Mouse (Mus musculus) E14TG2a.4 (cell line): Measurements from ENCODE around the gene Per1.
A peak's percentile ranks its signal among the peaks of the same experiment; 100 is the strongest.

Experiments used
- H3K27me3 ChIP-seq: 2 replicates; pipeline ENCODE4 v1.6.1; 2014; ENCODE audit warnings: low read length, control low read depth; ENCODE audit not compliant: insufficient read depth
- H3K36me3 ChIP-seq: 2 replicates; pipeline ENCODE4 v1.6.1; 2014; ENCODE audit warnings: low read length, control low read depth; ENCODE audit not compliant: insufficient read depth
- H3K4me1 ChIP-seq: replicated peaks from 2 replicates; pipeline ENCODE4 v1.6.1; 2014; ENCODE audit warnings: low read depth, low read length, control low read depth
- H3K4me3 ChIP-seq: replicated peaks from 2 replicates; pipeline ENCODE4 v1.5.1; 2014; ENCODE audit warnings: mild to moderate bottlenecking, low read length
- H3K9me3 ChIP-seq: 2 replicates; pipeline ENCODE4 v1.6.1; 2014; ENCODE audit warnings: low read length, control low read depth
- CTCF ChIP-seq: conservative IDR thresholded peaks from 2 replicates; pipeline ENCODE4 v1.5.1; 2014; ENCODE audit warnings: low read length
- NANOG ChIP-seq: IDR thresholded peaks from 2 replicates; pipeline ENCODE4 v1.6.1; 2014; ENCODE audit warnings: borderline replicate concordance, low read length, mixed read lengths
- POU5F1 ChIP-seq: IDR thresholded peaks from 2 replicates; pipeline ENCODE4 v1.6.1; 2014; ENCODE audit warnings: low read length, borderline replicate concordance

Gene Per1

GRCm38 (mm10) chr11:69070093-69070492 is 24.9 kb upstream of the Per1 start:
- H3K4me3 ChIP-seq: peak overlapping the region; percentile 92
- TF ChIP-seq POU5F1: no peak
- H3K36me3 ChIP-seq: no peaks in the 10 kb centered on the region

DNA sequence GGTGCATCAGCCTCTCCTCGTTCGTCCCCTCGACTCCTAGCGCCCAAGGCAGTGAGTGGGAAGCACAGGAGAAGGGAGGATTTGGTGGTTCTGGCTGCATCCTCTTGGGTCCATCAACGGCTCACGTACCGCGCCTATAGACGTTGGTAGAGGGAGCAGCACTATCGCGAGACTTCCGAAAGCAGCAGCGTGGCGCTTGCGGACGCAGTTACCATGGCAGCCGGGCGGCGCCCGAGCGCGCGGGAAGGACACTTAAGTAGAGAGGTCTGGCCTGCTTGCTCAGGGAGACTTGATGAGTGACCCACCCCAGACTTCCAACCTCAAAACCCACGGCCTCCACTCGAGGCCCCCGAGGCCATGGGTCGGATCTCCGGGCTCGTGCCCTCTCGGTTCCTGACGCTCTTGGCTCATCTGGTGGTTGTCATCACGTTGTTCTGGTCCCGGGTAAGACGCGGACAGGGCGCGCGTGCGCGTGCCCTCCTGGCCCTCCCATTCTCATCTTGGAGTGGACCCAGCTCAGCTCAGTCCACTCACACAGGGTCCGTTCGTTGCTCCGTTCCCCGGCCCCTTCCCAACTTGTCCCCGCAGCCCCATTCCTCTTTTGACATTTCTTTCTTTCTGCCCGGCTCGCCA is 24.3 kb upstream of the Per1 start, which contains the start of gene Tmem107:
Gene Tmem107, plus strand, starts transcription at position 217 of the 633 bp plus-strand sequence.
- H3K36me3 ChIP-seq: no peaks in the 10 kb centered on the region
- TF ChIP-seq POU5F1 (no peak), CTCF (no peak), NANOG (no peak)
- H3K4me1 ChIP-seq: peaks cover 65% of the 10 kb centered on the region
- no peaks in the 10 kb centered on the region for H3K9me3 ChIP-seq
- H3K27me3 ChIP-seq: no peaks in the 10 kb centered on the region
- peak within 1 kb of the TSS; percentile 92 for H3K4me3 ChIP-seq

More at GRCm38 (mm10) chr11:69070093-69070492, 24.9 kb upstream of the Per1 start:
- Histone ChIP-seq H3K9me3 (no peaks in the 10 kb centered on the region), H3K4me1 (peaks cover 69% of the 10 kb centered on the region), H3K27me3 (no peaks in the 10 kb centered on the region)

GRCm38 (mm10) chr11:69071262-69071661 is 23.8 kb upstream of the Per1 start:
- Histone ChIP-seq H3K4me1 (peaks cover 64% of the 10 kb centered on the region), H3K27me3 (no peaks in the 10 kb centered on the region), H3K36me3 (no peaks in the 10 kb centered on the region), H3K4me3 (peak overlapping the region; percentile 92), H3K9me3 (no peaks in the 10 kb centered on the region)
- TF ChIP-seq NANOG: no peak
- no peak for TF ChIP-seq POU5F1
- no peak for TF ChIP-seq CTCF

DNA sequence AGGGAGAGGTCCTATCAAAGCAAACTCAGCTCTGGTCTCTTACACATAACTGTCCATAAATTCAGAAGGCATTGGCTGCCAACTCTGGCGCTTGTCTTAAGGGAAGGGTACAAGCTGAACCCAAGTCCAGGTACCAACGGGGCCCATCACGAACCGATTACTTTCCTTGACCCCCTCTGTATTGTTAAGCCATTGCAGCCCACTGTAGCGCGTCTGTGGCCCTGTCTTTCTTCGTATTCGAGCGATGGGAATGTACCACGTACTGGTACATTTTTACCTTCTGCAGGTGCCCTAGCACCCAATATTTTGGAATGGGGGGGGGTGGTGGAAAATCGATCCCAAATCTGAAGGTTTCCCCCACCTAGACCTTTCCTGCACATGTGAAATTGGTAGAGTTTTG is 22.8 kb upstream of the Per1 start:
- TF ChIP-seq CTCF (no peak), NANOG (no peak), POU5F1 (no peak)
- no peaks in the 10 kb centered on the region for H3K36me3 ChIP-seq
- H3K4me3 ChIP-seq: 0 out of 2 replicates have a peak overlapping the region, but pooled peaks have one; percentile 17
- H3K27me3 ChIP-seq: no peaks in the 10 kb centered on the region
- no peaks in the 10 kb centered on the region for H3K9me3 ChIP-seq
- peaks cover 65% of the 10 kb centered on the region for H3K4me1 ChIP-seq

GRCm38 (mm10) chr11:69072666-69073064 is 22.4 kb upstream of the Per1 start:
- Histone ChIP-seq H3K4me3 (peak overlapping the region; percentile 62), H3K27me3 (no peaks in the 10 kb centered on the region), H3K9me3 (no peaks in the 10 kb centered on the region), H3K36me3 (no peaks in the 10 kb centered on the region), H3K4me1 (peaks cover 65% of the 10 kb centered on the region)
- TF ChIP-seq NANOG (no peak), CTCF (no peak), POU5F1 (no peak)

GRCm38 (mm10) chr11:69073065-69073888 is 21.7 kb upstream of the Per1 start:
- peak overlapping the region; percentile 62 for H3K4me3 ChIP-seq
- peaks cover 69% of the 10 kb centered on the region for H3K4me1 ChIP-seq
- H3K36me3 ChIP-seq: no peaks in the 10 kb centered on the region
- TF ChIP-seq CTCF: no peak
- no peak for TF ChIP-seq NANOG
- peak; percentile 82 for TF ChIP-seq POU5F1
- H3K9me3 ChIP-seq: no peaks in the 10 kb centered on the region
- H3K27me3 ChIP-seq: no peaks in the 10 kb centered on the region

DNA sequence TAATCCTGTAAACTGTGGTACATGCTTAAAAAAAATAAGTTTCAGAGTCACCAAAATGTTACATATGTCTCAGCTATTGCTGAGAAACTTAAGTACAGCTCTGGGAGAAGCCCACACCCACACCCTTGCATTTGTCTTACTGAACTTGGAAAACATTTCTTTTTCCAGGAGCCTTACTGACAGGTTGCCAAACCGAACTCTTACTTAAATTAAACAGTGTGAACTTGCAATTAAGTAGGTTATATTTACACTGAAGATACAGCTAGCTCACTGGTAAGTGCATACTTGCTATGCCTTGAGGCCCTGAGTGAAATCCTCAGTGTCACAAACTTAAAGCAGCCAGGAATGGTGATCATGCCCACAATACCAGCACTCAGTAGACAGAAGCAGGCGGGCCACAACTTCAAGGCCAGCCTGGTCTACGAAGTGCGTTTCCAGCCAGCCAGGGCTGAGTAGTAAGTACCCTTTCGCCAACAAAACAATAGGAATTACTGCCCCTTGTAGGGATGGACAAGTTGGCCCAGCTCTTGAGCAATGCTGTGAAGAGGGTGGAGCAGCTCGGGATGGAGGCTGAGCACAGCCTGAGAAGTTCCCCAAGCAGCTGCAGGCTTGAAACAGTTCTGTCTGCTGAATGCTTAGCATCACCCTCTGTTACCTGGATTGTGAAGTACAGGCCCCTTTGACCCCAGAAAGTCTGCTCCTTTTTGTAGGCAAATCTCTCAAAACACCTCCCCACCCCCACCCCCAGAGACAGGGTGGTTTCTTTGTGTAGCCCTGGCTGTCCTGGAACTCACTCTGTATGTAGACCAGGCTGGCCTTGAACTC is 20.9 kb upstream of the Per1 start:
- no peaks in the 10 kb centered on the region for H3K9me3 ChIP-seq
- H3K36me3 ChIP-seq: no peaks in the 10 kb centered on the region
- 0 out of 2 replicates have a peak overlapping the region, but pooled peaks have one; percentile 21 for H3K4me3 ChIP-seq
- H3K4me1 ChIP-seq: peaks cover 78% of the 10 kb centered on the region
- no peaks in the 10 kb centered on the region for H3K27me3 ChIP-seq
- TF ChIP-seq CTCF: no peak
- no peak for TF ChIP-seq POU5F1
- no peak for TF ChIP-seq NANOG

GRCm38 (mm10) chr11:69074776-69075069 is 20.3 kb upstream of the Per1 start:
- Histone ChIP-seq H3K9me3 (no peaks in the 10 kb centered on the region), H3K4me3 (0 out of 2 replicates have a peak overlapping the region, but pooled peaks have one; percentile 2), H3K36me3 (no peaks in the 10 kb centered on the region), H3K4me1 (peaks cover 77% of the 10 kb centered on the region), H3K27me3 (no peaks in the 10 kb centered on the region)
- TF ChIP-seq NANOG: no peak
- TF ChIP-seq CTCF: no peak
- no peak for TF ChIP-seq POU5F1
